Mouse (Mus musculus) T-cell, adult 2 months (primary cell): ENCODE results near the gene Lmf2.

ENCODE experiments used
- DNase-seq: peaks from one replicate; pipeline ENCODE4 v3.0.0; 2022; ENCODE audit warnings: low spot score

Gene Lmf2

GRCm38 (mm10) chr15:89372536-89372935 is 17.1 kb upstream of the Lmf2 start:
- no peak for DNase-seq

GRCm38 (mm10) chr15:89372068-89372467 is 16.6 kb upstream of the Lmf2 start:
- DNase-seq, result no peak

GRCm38 (mm10) chr15:89365141-89365551 is 9.7 kb upstream of the Lmf2 start:
- no peak for DNase-seq

GRCm38 (mm10) chr15:89363051-89363450 is 7.6 kb upstream of the Lmf2 start:
- no peak for DNase-seq

GRCm38 (mm10) chr15:89358784-89359183 is 3.3 kb upstream of the Lmf2 start:
- no peak for DNase-seq

GRCm38 (mm10) chr15:89356372-89356771 is 913 bp upstream of the Lmf2 start:
- DNase-seq, result peak; percentile 46

GRCm38 (mm10) chr15:89354455-89354854 is 1.0 kb downstream of the Lmf2 start:
- no peak for DNase-seq

GRCm38 (mm10) chr15:89353837-89354236 is 1.6 kb downstream of the Lmf2 start:
- DNase-seq, result no peak

GRCm38 (mm10) chr15:89352795-89353194 is 2.7 kb downstream of the Lmf2 start:
- DNase-seq, result no peak

- no peak for DNase-seq
Measured at GRCm38 (mm10) chr15:89352054-89352453, 3.4 kb downstream of the Lmf2 start.

- DNase-seq, result no peak
Measured at GRCm38 (mm10) chr15:89351302-89351701, 4.2 kb downstream of the Lmf2 start.

- DNase-seq, result no peak
Measured at GRCm38 (mm10) chr15:89350447-89350846, 5.0 kb downstream of the Lmf2 start.

- no peak for DNase-seq
Measured at GRCm38 (mm10) chr15:89343325-89343724, 12.1 kb downstream of the Lmf2 start.

GRCm38 (mm10) chr15:89341678-89342077 is 13.8 kb downstream of the Lmf2 start:
- no peak for DNase-seq

- no peak for DNase-seq
Measured at GRCm38 (mm10) chr15:89340136-89340535, 15.3 kb downstream of the Lmf2 start.

- DNase-seq, result no peak
Measured at GRCm38 (mm10) chr15:89339696-89340095, 15.8 kb downstream of the Lmf2 start.

- DNase-seq, result no peak
Measured at GRCm38 (mm10) chr15:89336422-89336821, 19.0 kb downstream of the Lmf2 start.

- DNase-seq, result no peak
Measured at GRCm38 (mm10) chr15:89334774-89335537, 20.5 kb downstream of the Lmf2 start.

GRCm38 (mm10) chr15:89334271-89334670 is 21.2 kb downstream of the Lmf2 start, which contains the start of gene Miox:
TSS of gene Miox (plus strand) at chr15:89334398.
- no peak for DNase-seq

GRCm38 (mm10) chr15:89326441-89326840 is 29.0 kb downstream of the Lmf2 start:
- no peak for DNase-seq

GRCm38 (mm10) chr15:89323656-89324055 is 31.8 kb downstream of the Lmf2 start:
- no peak for DNase-seq

GRCm38 (mm10) chr15:89322670-89323522 is 32.6 kb downstream of the Lmf2 start, which contains the start of gene Adm2:
TSS of gene Adm2 (plus strand) at chr15:89322720.
- DNase-seq, result no peak

GRCm38 (mm10) chr15:89321264-89321663 is 34.2 kb downstream of the Lmf2 start:
- DNase-seq, result no peak
